In genomic region chr8:124863729-124864128, GRCm38 (mm10) we compare ENCODE assay signal across 7 mouse cellular contexts. TPM values are rescaled to one million over a fixed set of nuclear protein-coding genes. Genes with fewer than 3 reads are reported as not detected.
A peak's percentile ranks its signal among the peaks of the same experiment; 100 is the strongest.
DNase-seq lines count a peak whose midpoint lies in the region; ATAC-seq lines count a peak whose summit lies in the region.

No protein-coding gene starts in this region.

- ATAC-seq in intestine, embryonic 15.5 days = no peak
- ATAC-seq in neural tube, embryonic 11.5 days (ENCODE audit: insufficient read depth, low FRiP score, low TSS enrichment) = no peak

- peak overlapping the region; percentile 77 for H3K4me2 ChIP-seq in intestine, embryonic 15.5 days (replicated peaks)
- peak overlapping the region; percentile 50 for H3K4me2 ChIP-seq in neural tube, embryonic 11.5 days (ENCODE audit: low read depth)

- DNase-seq in spleen, postnatal 36 days (ENCODE audit: low spot score in 2 of 2) = peak; percentile 25 to 53
- no peak for DNase-seq in spleen, adult 12 weeks (ENCODE audit: low spot score)
- DNase-seq in embryo, embryonic 9.5 days (ENCODE audit: extremely low spot score) = peak; percentile 36
- DNase-seq in neural tube, embryonic 11.5 days (ENCODE audit: low spot score) = no peak
- no peak for DNase-seq in Muller cell, postnatal 12 days (ENCODE audit: inconsistent ontology term)
- no peak for DNase-seq in gastrocnemius, postnatal 4 days (ENCODE audit: low spot score in 2 of 2)

- no peaks in the 10 kb centered on the region for H3K27me3 ChIP-seq in intestine, embryonic 15.5 days (replicated peaks)
- no peaks in the 10 kb centered on the region for H3K27me3 ChIP-seq in neural tube, embryonic 11.5 days (ENCODE audit: control insufficient read depth, insufficient read depth, low read length)

- peak overlapping the region; percentile 81 for H3K4me3 ChIP-seq in intestine, embryonic 15.5 days (replicated peaks)
- peak overlapping the region; percentile 96 for H3K4me3 ChIP-seq in neural tube, embryonic 11.5 days (ENCODE audit: low read depth, low read length)

- peak overlapping the region; percentile 93; the same call in 1 of the 2 replicates for H3K27ac ChIP-seq in intestine, embryonic 15.5 days
- H3K27ac ChIP-seq in neural tube, embryonic 11.5 days (ENCODE audit: low read depth, low read length) = no peak overlapping the region

- H3K36me3 ChIP-seq in intestine, embryonic 15.5 days = peaks cover 13% of the 10 kb centered on the region; the same call in 1 of the 2 replicates
- H3K36me3 ChIP-seq in neural tube, embryonic 11.5 days (ENCODE audit: control insufficient read depth, insufficient read depth, low read length) = peaks cover 6% of the 10 kb centered on the region

- H3K9me3 ChIP-seq in intestine, embryonic 15.5 days = no peaks in the 10 kb centered on the region
- H3K9me3 ChIP-seq in neural tube, embryonic 11.5 days (ENCODE audit: control insufficient read depth, low read length) = no peaks in the 10 kb centered on the region

- H3K9ac ChIP-seq in intestine, embryonic 15.5 days = peak overlapping the region; percentile 96
- H3K9ac ChIP-seq in neural tube, embryonic 11.5 days (ENCODE audit: low read length) = peak overlapping the region; percentile 97

- 8% methylated on average over 8 of the region's 8 CpGs for WGBS in intestine, embryonic 15.5 days
- 23% methylated on average over 8 of the region's 8 CpGs for WGBS in neural tube, embryonic 11.5 days

- peaks cover 4% of the 10 kb centered on the region; the same call in 1 of the 2 replicates for H3K4me1 ChIP-seq in intestine, embryonic 15.5 days (replicated peaks)
- H3K4me1 ChIP-seq in neural tube, embryonic 11.5 days (ENCODE audit: control insufficient read depth, insufficient read depth, low read length) = peaks cover 4% of the 10 kb centered on the region; the same call in 1 of the 2 replicates

RNA-seq across cellular contexts. Expression of gene 2810004N23Rik, which starts 0.8 kb away (rescaled TPM):
- 44.8 and 48.6 TPM in 2 replicates for polyA plus RNA-seq in intestine, embryonic 15.5 days (2015; fragmentation: Nextera tagmentation; extraction: Ambion mirVana)
- 41.5 TPM in 2 replicates for polyA plus RNA-seq in neural tube, embryonic 11.5 days (2014; fragmentation: Nextera tagmentation; extraction: Ambion mirVana)
- 10 to 100 TPM; 36.7 to 37.0 TPM for total RNA-seq in gastrocnemius, postnatal 4 days (2021)

RNA-seq across cellular contexts. Expression of gene Gnpat, which starts 0.9 kb away (rescaled TPM):
- polyA plus RNA-seq in intestine, embryonic 15.5 days (2015; fragmentation: Nextera tagmentation; extraction: Ambion mirVana) = 82.6 and 83.9 TPM in 2 replicates
- 139 and 140 TPM in 2 replicates for polyA plus RNA-seq in neural tube, embryonic 11.5 days (2014; fragmentation: Nextera tagmentation; extraction: Ambion mirVana)
- 100 to 1,000 TPM; 108 to 109 TPM for total RNA-seq in gastrocnemius, postnatal 4 days (2021)

RNA-seq across cellular contexts. Expression of gene Exoc8, which starts 33.8 kb away (rescaled TPM):
- 7.5 and 7.8 TPM in 2 replicates for polyA plus RNA-seq in intestine, embryonic 15.5 days (2015; fragmentation: Nextera tagmentation; extraction: Ambion mirVana)
- polyA plus RNA-seq in neural tube, embryonic 11.5 days (2014; fragmentation: Nextera tagmentation; extraction: Ambion mirVana) = 7.7 and 8.0 TPM in 2 replicates
- total RNA-seq in gastrocnemius, postnatal 4 days (2021) = 10 to 100 TPM; 10.4 to 11.3 TPM

RNA-seq across cellular contexts. Expression of gene Sprtn, which starts 34.0 kb away (rescaled TPM):
- 8.4 and 8.5 TPM in 2 replicates for polyA plus RNA-seq in intestine, embryonic 15.5 days (2015; fragmentation: Nextera tagmentation; extraction: Ambion mirVana)
- 12.2 and 14.5 TPM in 2 replicates for polyA plus RNA-seq in neural tube, embryonic 11.5 days (2014; fragmentation: Nextera tagmentation; extraction: Ambion mirVana)
- 10 to 100 TPM; 11.7 to 11.9 TPM for total RNA-seq in gastrocnemius, postnatal 4 days (2021)

Comparison
In these comparisons a context has a peak if more than half of its experiments do, and no peak if none do; other contexts are left out.
1. DNase-seq: peak in spleen, postnatal 36 days (2 of 2) and embryo, embryonic 9.5 days (single experiment); none in spleen, adult 12 weeks (single experiment), neural tube, embryonic 11.5 days (single experiment), Muller cell, postnatal 12 days (single experiment) and gastrocnemius, postnatal 4 days (0 of 2).